Mouse (Mus musculus) embryonic facial prominence, embryonic 15.5 days (tissue): ENCODE data around the gene Gm9803. TPM values are rescaled to one million over a fixed set of nuclear protein-coding genes. Genes with fewer than 3 reads are reported as not detected.
"Not testable (repeated sequence)": the region's sequence is repeated elsewhere in the genome, so short reads cannot be mapped to it uniquely, and the experiment has no call there.

ENCODE experiments used
- ATAC-seq: fragments of 200-750 bp; cut with Nextera tagmentation; 2 replicates; pipeline ENCODE4 v1.8.0; 2017; ENCODE audit warnings: low read depth, moderate TSS enrichment; ENCODE audit not compliant: insufficient number of reproducible peaks, low FRiP score, low TSS enrichment
- H3K27ac ChIP-seq: fragments of 300-500 bp; sonication (generic); replicated peaks from 2 replicates; pipeline ENCODE4 v1.5.1; 2015; ENCODE audit warnings: mild to moderate bottlenecking, inconsistent platforms
- H3K27me3 ChIP-seq: fragments of 300-500 bp; sonication (generic); 2 replicates; pipeline ENCODE4 v1.6.1; 2015; ENCODE audit warnings: inconsistent platforms
- H3K36me3 ChIP-seq: fragments of 300-500 bp; sonication (generic); 2 replicates; pipeline ENCODE4 v1.6.1; 2015; ENCODE audit warnings: mild to moderate bottlenecking, inconsistent platforms
- H3K4me1 ChIP-seq: fragments of 300-500 bp; sonication (generic); 2 replicates; pipeline ENCODE4 v1.6.1; 2015; ENCODE audit warnings: inconsistent platforms
- H3K4me2 ChIP-seq: fragments of 300-500 bp; sonication (generic); replicated peaks from 2 replicates; pipeline ENCODE4 v1.6.1; 2015; ENCODE audit warnings: mild to moderate bottlenecking, inconsistent platforms
- H3K4me3 ChIP-seq: fragments of 300-500 bp; sonication (generic); replicated peaks from 2 replicates; pipeline ENCODE4 v1.5.1; 2015; ENCODE audit warnings: mild to moderate bottlenecking, inconsistent platforms
- H3K9ac ChIP-seq: fragments of 300-500 bp; sonication (generic); 2 replicates; pipeline ENCODE4 v1.6.1; 2015; ENCODE audit warnings: inconsistent platforms
- H3K9me3 ChIP-seq: fragments of 300-500 bp; sonication (generic); replicated peaks from 2 replicates; pipeline ENCODE4 v1.6.1; 2016; ENCODE audit warnings: inconsistent platforms
- WGBS: fragments of 180-500 bp; shearing (Covaris S2); methylation state at CpG from one replicate; pipeline ENCODE4 v1.1.7; 2015; 5-methylcytosine and 5-hydroxymethylcytosine counted together
- polyA plus RNA-seq: library from polyadenylated mRNA; unstranded; fragments of >200 nt; fragmentation: Nextera tagmentation; extraction: Ambion mirVana; gene quantifications from 2 replicates; pipeline ENCODE4 v1.2.1, GENCODE M21; 2015

Gm9803 gene
- polyA plus RNA-seq, result 1.8 and 22.6 TPM in 2 replicates

DNA sequence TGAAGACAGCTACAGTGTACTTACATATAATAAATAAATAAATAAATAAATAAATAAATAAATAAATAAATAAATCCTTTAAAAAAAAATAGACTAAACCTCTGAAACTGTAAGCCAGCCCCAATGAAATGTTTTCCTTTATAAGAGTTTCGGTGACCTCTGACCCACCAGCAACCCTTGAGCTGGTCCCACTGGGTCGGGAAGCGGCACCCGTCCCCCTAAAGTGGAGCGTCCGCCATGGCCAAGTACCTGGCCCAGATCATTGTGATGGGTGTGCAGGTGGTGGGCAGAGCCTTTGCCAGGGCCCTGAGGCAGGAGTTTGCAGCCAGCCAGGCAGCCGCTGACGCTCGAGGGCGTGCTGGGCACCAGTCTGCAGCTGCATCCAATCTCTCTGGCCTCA lies at the start of gene Gm9803:
Gm9803 (plus strand) TSS at position 154 of the 400 bp plus-strand sequence.
- H3K9ac ChIP-seq, H3K27me3 ChIP-seq, H3K4me2 ChIP-seq, H3K9me3 ChIP-seq, ATAC-seq, H3K4me3 ChIP-seq, H3K27ac ChIP-seq: not testable (repeated sequence)
- peaks cover 11% of the 10 kb centered on the region; the same call in 1 of the 2 replicates for H3K4me1 ChIP-seq
- peaks cover 28% of the 10 kb centered on the region for H3K36me3 ChIP-seq
- WGBS, result 91% methylated on average over 10 of the region's 10 CpGs

DNA sequence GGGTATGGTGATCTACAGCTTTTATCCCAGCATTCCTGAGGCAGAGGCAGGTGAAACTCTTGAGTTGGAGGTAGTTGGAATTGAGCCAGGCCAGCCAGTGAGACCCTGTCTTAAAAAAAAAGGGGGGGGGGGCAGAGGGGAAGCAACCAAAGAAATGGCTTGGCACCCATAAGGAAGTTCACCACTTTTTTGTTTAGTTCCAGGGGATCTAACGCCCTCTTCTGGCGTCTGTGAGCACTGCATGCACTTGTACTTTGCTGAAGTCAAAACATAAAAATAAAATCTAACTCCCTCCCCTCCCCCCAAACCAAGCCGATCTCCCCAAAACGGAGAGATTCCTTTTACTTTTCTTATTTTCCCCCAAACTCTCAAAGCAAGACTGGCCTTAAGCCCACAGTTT lies 48.5 kb upstream of the Gm9803 start:
- peaks cover 8% of the 10 kb centered on the region for H3K4me1 ChIP-seq
- WGBS, result 48% methylated on average over 4 of the region's 4 CpGs
- H3K27ac ChIP-seq, result no peak overlapping the region
- H3K27me3 ChIP-seq, result no peaks in the 10 kb centered on the region
- no peaks in the 10 kb centered on the region for H3K36me3 ChIP-seq
- H3K4me2 ChIP-seq, result no peak overlapping the region
- H3K9ac ChIP-seq, result no peak overlapping the region
- H3K9me3 ChIP-seq, result no peaks in the 10 kb centered on the region
- ATAC-seq, result no peak
- H3K4me3 ChIP-seq, result no peak overlapping the region

DNA sequence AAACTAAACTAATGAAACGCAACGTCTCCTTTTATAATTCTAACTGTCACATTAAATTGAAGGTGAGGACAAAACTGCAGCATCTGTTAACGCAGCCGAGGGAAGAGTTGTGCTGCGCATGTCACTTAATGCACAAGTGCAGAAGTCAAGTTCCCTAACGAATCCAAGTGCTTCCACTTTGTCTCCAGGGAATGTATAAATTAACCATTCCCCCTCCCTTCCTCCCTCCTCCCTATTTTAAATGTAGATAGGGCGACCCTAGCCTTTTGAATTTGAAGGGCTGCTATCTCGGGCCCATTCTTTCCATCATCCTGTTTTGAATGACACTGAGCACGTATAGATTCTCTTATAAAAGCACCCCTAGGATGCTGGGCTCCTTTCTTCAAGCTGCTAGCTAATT lies 46.4 kb upstream of the Gm9803 start:
- Histone ChIP-seq H3K4me2 (peak overlapping the region; percentile 81), H3K27ac (no peak overlapping the region), H3K36me3 (no peaks in the 10 kb centered on the region), H3K9me3 (no peaks in the 10 kb centered on the region), H3K27me3 (no peaks in the 10 kb centered on the region), H3K4me3 (peak overlapping the region; percentile 80), H3K4me1 (peaks cover 19% of the 10 kb centered on the region), H3K9ac (no peak overlapping the region)
- ATAC-seq, result no peak
- 13% methylated on average over 9 of the region's 9 CpGs for WGBS

DNA sequence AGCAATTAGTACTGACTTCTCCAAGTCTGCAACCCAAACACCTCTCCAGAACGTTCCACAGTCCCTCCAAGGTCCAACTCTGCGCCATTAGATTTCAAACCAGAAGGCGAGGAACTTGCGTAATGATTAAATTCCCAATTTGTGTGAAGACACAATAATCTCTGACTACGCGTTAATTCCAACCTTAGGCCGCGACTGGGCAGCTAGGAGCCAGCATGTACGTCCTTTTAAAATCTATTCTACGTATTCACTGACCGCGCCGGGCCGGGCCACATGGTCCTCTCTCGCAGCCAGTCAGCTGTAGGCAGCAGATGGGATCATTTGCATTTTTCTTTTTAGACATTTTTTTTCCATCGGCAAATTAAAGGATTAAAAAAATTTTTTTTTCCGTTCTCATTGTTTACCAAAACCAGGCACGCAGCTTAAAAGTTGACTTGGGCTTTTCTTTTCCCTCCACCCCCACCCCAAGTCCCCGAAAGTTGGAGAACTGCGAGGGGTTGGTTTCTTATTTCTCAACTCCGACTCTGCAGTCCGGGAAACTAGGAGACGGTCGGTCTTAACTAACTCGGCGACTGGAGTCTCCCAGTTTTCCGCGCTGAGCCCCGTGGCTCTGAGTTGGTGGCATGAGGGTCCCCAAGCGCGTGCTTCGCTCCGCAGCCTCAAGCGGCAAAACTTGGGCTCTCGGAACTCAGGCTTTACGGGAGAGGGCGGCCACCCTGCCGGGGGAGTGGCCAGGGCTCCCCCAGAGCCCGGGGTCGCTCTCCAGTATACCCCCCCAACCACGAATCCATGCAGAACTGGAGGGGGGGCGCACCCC lies 45.8 kb upstream of the Gm9803 start:
- Histone ChIP-seq H3K4me1 (peaks cover 25% of the 10 kb centered on the region), H3K36me3 (no peaks in the 10 kb centered on the region), H3K27ac (peak overlapping the region; percentile 97), H3K9me3 (no peaks in the 10 kb centered on the region), H3K9ac (peak overlapping the region; percentile 83), H3K4me2 (peak overlapping the region; percentile 81), H3K4me3 (peak overlapping the region; percentile 80), H3K27me3 (no peaks in the 10 kb centered on the region)
- under 1% methylated on average over 42 of the region's 42 CpGs for WGBS
- 0 out of 2 replicates have a peak, but pooled peaks have one; percentile 9 for ATAC-seq

DNA sequence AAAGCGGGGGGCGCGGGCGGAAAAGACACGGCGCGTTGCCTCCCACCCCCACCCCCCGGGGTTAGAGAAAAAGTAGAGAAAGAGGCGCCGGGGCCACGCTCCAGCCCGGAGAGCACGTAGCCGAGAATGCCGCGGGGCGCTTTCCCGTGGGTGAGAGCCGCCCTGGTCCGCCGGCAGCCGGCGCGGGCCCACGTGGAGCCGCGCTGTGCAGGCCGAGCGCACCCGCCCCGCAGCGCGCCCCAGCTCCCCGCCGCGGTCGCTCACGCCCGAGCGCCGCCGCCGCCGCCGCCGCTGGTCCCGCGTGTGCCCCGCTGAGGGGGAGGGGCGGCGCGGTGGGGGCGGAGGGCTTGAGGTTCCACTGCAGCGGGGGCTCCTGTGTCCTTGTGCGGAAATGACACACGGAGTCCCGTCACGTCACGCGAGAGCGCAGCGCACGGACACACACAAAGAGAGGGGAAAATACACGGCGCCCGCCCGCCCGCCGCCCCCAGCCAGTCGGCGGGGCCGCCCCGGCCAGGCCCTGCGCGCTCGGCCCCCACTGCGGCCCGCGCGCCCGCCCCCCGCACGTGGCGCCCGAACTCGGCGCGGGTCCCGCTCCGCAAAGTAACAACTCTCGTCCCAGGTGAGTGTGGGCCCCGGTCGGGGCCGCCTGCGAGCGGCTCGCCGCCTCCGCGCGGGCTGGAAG lies 45.0 kb upstream of the Gm9803 start, which contains the start of gene Bend3:
Bend3 (plus strand) TSS at position 81 of the 685 bp plus-strand sequence.
- Histone ChIP-seq H3K27me3 (no peaks in the 10 kb centered on the region), H3K36me3 (no peaks in the 10 kb centered on the region), H3K4me2 (peak within 1 kb of the TSS; percentile 81), H3K9me3 (no peaks in the 10 kb centered on the region), H3K27ac (peak within 1 kb of the TSS; percentile 97), H3K9ac (peak within 1 kb of the TSS; percentile 83), H3K4me3 (peak within 1 kb of the TSS; percentile 80), H3K4me1 (peaks cover 33% of the 10 kb centered on the region)
- under 1% methylated on average over 95 of the region's 101 CpGs for WGBS
- peak; percentile 73 for ATAC-seq

DNA sequence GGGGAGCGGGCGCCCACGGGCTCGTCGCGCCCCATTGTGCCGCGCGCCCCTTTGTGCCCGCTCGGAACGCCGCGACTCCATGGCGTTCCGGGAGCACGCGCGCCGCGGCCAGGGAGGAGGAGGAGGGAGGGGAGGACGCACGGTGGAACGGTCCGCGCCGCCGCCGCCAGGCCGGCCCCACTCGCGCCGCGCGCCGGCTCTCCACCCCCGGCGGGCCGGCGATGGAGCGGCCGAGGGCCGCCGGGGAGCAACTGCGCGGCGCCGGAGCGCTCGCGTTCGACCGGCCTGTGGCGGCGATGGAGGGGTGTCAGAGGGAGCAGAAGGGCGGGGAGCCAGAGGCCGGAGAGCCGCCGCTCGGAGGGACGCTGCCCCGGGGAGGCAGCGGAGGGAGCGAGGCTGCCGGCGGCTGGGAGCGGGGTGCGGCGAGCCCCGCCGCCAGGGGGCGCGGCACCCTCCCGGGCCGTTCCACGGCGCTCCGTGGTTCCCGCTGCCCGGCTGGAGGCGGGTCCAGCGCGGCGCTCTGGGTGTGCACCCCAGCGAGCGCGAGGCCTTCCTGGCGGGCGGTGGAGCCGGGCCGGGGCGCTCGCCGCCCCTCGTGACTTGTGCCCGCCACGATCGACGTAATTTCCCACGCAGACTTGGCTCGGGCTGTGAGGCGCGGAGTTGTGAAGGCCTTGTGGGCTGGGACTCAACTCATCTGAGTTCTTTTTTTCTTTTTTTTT lies 44.3 kb upstream of the Gm9803 start:
- peak; percentile 86 for ATAC-seq

DNA sequence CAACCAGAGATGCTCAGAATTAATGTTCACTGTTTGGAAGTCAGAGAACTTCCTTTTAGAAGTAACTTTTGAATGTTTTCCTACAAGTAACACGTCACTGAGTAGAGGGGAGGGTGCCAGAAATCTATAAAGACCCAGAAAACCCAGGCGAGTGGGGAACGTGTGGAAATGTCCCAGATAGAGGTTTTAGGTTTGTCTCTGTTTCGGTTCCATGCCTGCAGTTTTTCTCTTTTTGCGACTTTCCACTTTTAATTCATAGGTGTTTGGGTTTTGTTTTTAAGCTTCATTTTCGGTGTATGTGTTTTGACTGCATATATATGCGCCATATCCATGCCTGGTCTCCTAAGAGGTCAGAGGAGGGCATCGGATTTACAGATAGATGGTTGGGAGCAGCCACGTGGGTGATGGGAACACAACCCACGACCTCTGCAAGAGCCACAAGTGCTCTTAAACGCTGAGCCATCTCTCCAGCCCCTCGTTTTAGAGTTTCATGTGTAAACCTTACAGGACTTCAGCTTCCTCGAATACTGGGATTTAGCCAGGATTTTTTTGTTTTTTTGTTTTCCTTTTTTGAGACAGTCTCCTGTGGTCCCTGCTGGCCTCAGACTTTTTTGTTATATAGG lies 43.5 kb upstream of the Gm9803 start:
- Histone ChIP-seq H3K27ac (peak overlapping the region; percentile 97), H3K4me1 (peaks cover 33% of the 10 kb centered on the region), H3K9ac (peak overlapping the region; percentile 83), H3K36me3 (no peaks in the 10 kb centered on the region), H3K4me2 (peak overlapping the region; percentile 81), H3K27me3 (no peaks in the 10 kb centered on the region), H3K9me3 (no peaks in the 10 kb centered on the region), H3K4me3 (peak overlapping the region; percentile 80)
- WGBS, result 5% methylated on average over 13 of the region's 13 CpGs
- no peak for ATAC-seq

More for the DNA sequence above, 44.3 kb upstream of the Gm9803 start:
- no peaks in the 10 kb centered on the region for H3K9me3 ChIP-seq
- peak overlapping the region; percentile 97 for H3K27ac ChIP-seq
- H3K9ac ChIP-seq, result peak overlapping the region; percentile 83
- peak overlapping the region; percentile 80 for H3K4me3 ChIP-seq
- H3K36me3 ChIP-seq, result no peaks in the 10 kb centered on the region
- no peaks in the 10 kb centered on the region for H3K27me3 ChIP-seq
- peak overlapping the region; percentile 81 for H3K4me2 ChIP-seq
- H3K4me1 ChIP-seq, result peaks cover 33% of the 10 kb centered on the region
- WGBS, result under 1% methylated on average over 85 of the region's 103 CpGs

DNA sequence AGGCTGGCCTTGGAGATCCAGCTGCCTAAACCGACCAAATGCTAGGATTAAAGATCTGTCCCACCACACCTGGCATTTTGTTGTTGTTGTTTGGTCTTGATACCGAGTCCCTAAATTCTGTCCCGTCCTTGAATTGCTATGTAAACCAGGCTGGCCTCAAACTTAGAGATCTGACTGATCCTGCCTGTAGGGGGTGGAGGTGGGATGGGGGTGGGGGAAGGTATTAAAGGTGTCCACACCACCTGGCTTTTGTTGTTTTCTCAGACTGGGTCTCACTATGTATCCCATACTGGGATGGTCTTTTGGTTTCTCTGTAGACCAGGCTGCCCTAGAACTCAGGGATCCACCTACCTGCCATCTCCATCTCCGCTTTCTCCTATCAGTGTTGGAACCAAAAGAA lies 42.7 kb upstream of the Gm9803 start:
- H3K4me3 ChIP-seq, result no peak overlapping the region
- peaks cover 33% of the 10 kb centered on the region for H3K4me1 ChIP-seq
- no peaks in the 10 kb centered on the region for H3K27me3 ChIP-seq
- 39% methylated on average over 4 of the region's 4 CpGs for WGBS
- no peak for ATAC-seq
- no peak overlapping the region for H3K4me2 ChIP-seq
- H3K9me3 ChIP-seq, result no peaks in the 10 kb centered on the region
- H3K27ac ChIP-seq, result no peak overlapping the region
- H3K36me3 ChIP-seq, result no peaks in the 10 kb centered on the region
- H3K9ac ChIP-seq, result no peak overlapping the region

DNA sequence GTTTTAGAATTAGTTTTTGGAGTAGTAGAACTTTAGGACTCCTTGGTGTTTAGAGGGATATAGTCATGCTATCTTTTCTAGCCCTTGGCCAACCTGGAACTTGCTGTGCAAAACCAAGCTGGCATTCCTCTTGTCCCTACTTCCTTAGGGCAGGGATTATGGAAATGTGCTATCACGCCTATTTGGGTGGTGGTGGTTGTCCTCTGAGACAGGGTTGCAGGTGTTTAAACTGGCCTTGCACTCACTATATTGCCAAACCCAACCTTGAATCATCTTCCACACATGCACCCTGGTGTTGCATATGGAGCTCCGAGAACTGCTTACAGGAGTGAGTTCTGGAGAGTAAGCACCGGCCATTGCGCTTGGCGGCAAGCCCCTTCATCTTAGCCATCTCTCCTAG lies 41.9 kb upstream of the Gm9803 start:
- H3K4me3 ChIP-seq, result no peak overlapping the region
- H3K27ac ChIP-seq, result no peak overlapping the region
- no peak for ATAC-seq
- peaks cover 33% of the 10 kb centered on the region for H3K4me1 ChIP-seq
- H3K9ac ChIP-seq, result no peak overlapping the region
- no peaks in the 10 kb centered on the region for H3K9me3 ChIP-seq
- no peak overlapping the region for H3K4me2 ChIP-seq
- no peaks in the 10 kb centered on the region for H3K27me3 ChIP-seq
- no peaks in the 10 kb centered on the region for H3K36me3 ChIP-seq
- 91% methylated on average over 5 of the region's 5 CpGs for WGBS

DNA sequence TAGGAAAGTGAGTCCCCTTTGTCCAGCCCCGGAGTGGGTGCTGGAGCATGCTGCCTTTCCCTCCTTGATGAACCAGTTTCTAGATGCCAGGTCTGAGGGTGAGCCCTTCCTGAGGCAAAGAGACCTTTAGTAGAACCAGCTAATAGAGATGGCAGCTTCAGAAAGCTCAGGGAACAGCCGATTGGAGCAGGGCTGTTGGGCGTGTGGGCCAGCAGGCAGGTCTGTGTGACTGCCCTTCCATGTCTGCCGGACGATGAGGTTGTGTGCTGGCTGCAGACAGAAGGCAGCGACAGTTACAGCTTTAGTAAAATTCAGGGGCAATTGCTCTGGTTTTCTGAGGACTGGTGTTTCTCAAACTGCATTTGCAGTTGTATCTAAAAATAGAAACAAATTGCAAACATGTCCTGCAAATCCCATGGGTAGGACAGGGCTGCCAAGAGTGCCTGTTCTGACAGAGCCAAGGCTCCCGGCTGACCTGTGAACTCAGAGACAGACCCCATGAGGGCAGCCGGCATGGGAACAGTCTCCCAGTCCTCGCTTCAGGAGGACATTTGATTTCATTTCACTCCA lies 40.4 kb upstream of the Gm9803 start:
- H3K9me3 ChIP-seq, result no peaks in the 10 kb centered on the region
- H3K4me1 ChIP-seq, result peaks cover 27% of the 10 kb centered on the region
- H3K27me3 ChIP-seq, result no peaks in the 10 kb centered on the region
- no peak for ATAC-seq
- 24% methylated on average over 9 of the region's 9 CpGs for WGBS
- no peaks in the 10 kb centered on the region for H3K36me3 ChIP-seq
- H3K27ac ChIP-seq, result peak overlapping the region; percentile 31; the same call in 1 of the 2 replicates
- H3K9ac ChIP-seq, result no peak overlapping the region
- no peak overlapping the region for H3K4me2 ChIP-seq
- no peak overlapping the region for H3K4me3 ChIP-seq
